Mouse (Mus musculus): ENCODE measurements at regions not wholly inside any gene's neighbourhood (a gene's known extent, or its start where the extent isn't known, plus 50 kb on each side); places are given as distances from the start of the nearest gene placed in this dataset.
A peak's percentile ranks its signal among the peaks of the same experiment; 100 is the strongest.
"Not testable (repeated sequence)": the region's sequence is repeated elsewhere in the genome, so short reads cannot be mapped to it uniquely, and the experiment has no call there.

- H3K9ac ChIP-seq, result no peak overlapping the region
- no peak overlapping the region for H3K27ac ChIP-seq
- no peak for ATAC-seq (ENCODE audit: low FRiP score, low read depth)
- no peak overlapping the region for H3K4me2 ChIP-seq (replicated peaks)
- WGBS, result 60% methylated on average over 6 of the region's 6 CpGs
- no peaks in the 10 kb centered on the region for H3K36me3 ChIP-seq
- no peaks in the 10 kb centered on the region for H3K9me3 ChIP-seq
- H3K4me1 ChIP-seq, result peaks cover 8% of the 10 kb centered on the region; the same call in 1 of the 2 replicates
- H3K27me3 ChIP-seq, result no peaks in the 10 kb centered on the region
- no peak overlapping the region for H3K4me3 ChIP-seq
These were observed 135.3 kb upstream of the Tas2r119 start for GRCm38 (mm10) chr15:32041764-32042163.

DNA sequence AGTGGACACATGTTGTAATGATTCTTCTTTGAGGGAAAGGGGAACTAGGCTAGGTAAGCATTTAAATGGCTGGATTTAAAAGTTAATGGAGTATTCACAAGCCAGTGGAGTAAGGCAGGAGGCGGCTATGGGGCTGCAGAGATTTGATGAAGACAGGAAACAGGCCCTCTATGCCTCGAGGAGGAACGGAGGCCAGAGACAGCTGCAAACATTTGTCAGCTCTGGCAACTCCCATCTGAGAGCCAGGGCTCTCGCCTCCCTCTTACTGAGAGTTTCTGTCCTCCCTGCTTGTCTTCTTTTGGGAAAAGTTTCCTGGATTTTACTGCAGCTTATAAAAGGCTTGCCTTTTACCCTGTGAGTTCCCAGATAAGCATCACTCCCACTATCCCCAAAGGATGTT is 134.9 kb upstream of the Tas2r119 start:
- Histone ChIP-seq H3K27ac (no peak overlapping the region), H3K4me3 (no peak overlapping the region), H3K4me2 (replicated peaks) (no peak overlapping the region), H3K36me3 (no peaks in the 10 kb centered on the region), H3K27me3 (no peaks in the 10 kb centered on the region), H3K9ac (no peak overlapping the region), H3K9me3 (no peaks in the 10 kb centered on the region), H3K4me1 (peaks cover 8% of the 10 kb centered on the region; the same call in 1 of the 2 replicates)
- ATAC-seq (ENCODE audit: low FRiP score, low read depth), result peak; percentile 57; the same call in 1 of the 2 replicates
- WGBS, result 8% methylated on average over 4 of the region's 4 CpGs

- Histone ChIP-seq H3K9ac (no peak overlapping the region), H3K4me1 (peaks cover 8% of the 10 kb centered on the region; the same call in 1 of the 2 replicates), H3K9me3 (no peaks in the 10 kb centered on the region), H3K4me2 (replicated peaks) (no peak overlapping the region), H3K27me3 (no peaks in the 10 kb centered on the region), H3K36me3 (no peaks in the 10 kb centered on the region), H3K27ac (peak overlapping the region; percentile 44; the same call in 1 of the 2 replicates), H3K4me3 (no peak overlapping the region)
- ATAC-seq (ENCODE audit: low FRiP score, low read depth), result no peak
- 71% methylated on average over 1 of the region's 1 CpGs for WGBS
These were observed 134.5 kb upstream of the Tas2r119 start for GRCm38 (mm10) chr15:32042589-32042988.

GRCm38 (mm10) chr15:32043207-32043606 is 133.9 kb upstream of the Tas2r119 start:
- Histone ChIP-seq H3K9ac (no peak overlapping the region), H3K4me3 (no peak overlapping the region), H3K4me1 (peaks cover 8% of the 10 kb centered on the region; the same call in 1 of the 2 replicates), H3K27ac (no peak overlapping the region; the same call in 1 of the 2 replicates), H3K36me3 (no peaks in the 10 kb centered on the region), H3K9me3 (no peaks in the 10 kb centered on the region), H3K27me3 (no peaks in the 10 kb centered on the region), H3K4me2 (replicated peaks) (no peak overlapping the region)
- no peak for ATAC-seq (ENCODE audit: low FRiP score, low read depth)

DNA sequence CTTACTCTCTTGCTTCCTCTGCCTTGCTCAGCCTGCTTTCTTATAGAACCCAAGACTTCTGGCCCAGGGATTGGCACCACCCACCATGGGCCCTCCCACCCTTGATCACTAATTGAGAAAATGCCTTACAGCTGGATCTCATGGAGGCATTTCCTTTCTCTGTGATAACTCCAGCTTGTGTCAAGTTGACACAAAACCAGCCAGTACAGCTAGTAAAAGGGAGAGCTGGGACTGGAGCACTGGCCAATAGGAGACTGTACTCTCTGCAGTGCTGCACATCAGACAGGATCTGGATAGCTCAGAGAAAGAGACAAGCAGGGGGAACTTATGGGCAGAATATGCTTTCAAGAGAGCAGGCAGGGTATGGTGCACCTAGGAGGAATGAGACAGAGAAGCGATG is 133.4 kb upstream of the Tas2r119 start:
- WGBS, result 94% methylated on average over 1 of the region's 1 CpGs
- H3K36me3 ChIP-seq; H3K4me1 ChIP-seq; H3K27ac ChIP-seq; H3K27me3 ChIP-seq; H3K9ac ChIP-seq; H3K4me3 ChIP-seq; H3K4me2 ChIP-seq (replicated peaks); ATAC-seq (ENCODE audit: low FRiP score, low read depth); H3K9me3 ChIP-seq: not testable (repeated sequence)

- Histone ChIP-seq H3K9me3 (no peaks in the 10 kb centered on the region), H3K36me3 (no peaks in the 10 kb centered on the region), H3K4me3 (no peak overlapping the region), H3K4me2 (replicated peaks) (no peak overlapping the region), H3K27me3 (no peaks in the 10 kb centered on the region), H3K9ac (no peak overlapping the region), H3K4me1 (no peaks in the 10 kb centered on the region), H3K27ac (no peak overlapping the region)
- WGBS, result 45% methylated on average over 5 of the region's 5 CpGs
- no peak for ATAC-seq (ENCODE audit: low FRiP score, low read depth)
These were observed 128.3 kb upstream of the Tas2r119 start for GRCm38 (mm10) chr15:32048836-32049235.

GRCm38 (mm10) chr15:32061573-32061972 is 115.5 kb upstream of the Tas2r119 start:
- H3K9ac ChIP-seq, result no peak overlapping the region
- H3K36me3 ChIP-seq, result no peaks in the 10 kb centered on the region
- ATAC-seq (ENCODE audit: low FRiP score, low read depth), result no peak
- H3K9me3 ChIP-seq, result no peaks in the 10 kb centered on the region
- no peak overlapping the region for H3K4me2 ChIP-seq (replicated peaks)
- no peaks in the 10 kb centered on the region for H3K27me3 ChIP-seq
- no peaks in the 10 kb centered on the region for H3K4me1 ChIP-seq
- 83% methylated on average over 4 of the region's 4 CpGs for WGBS
- H3K4me3 ChIP-seq, result no peak overlapping the region
- no peak overlapping the region for H3K27ac ChIP-seq

DNA sequence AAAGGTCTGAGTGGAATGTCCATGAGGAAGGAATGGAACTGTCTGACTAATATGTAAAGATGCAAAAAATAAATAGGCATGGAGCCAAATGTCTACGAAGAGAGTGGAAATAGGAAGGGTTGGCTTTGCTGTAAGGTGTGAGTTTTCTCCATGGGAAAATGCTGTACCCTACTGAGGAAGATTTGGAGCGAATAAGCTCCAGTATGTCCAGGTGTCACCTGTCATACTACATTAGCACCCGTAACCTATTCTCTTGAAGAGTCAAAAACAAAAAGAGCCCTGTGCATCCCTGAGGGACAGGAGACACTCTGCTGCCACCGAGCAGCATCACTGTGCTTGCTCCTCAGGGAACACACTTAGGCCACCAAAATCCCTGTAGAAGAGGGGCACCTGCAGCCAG is 95.0 kb upstream of the Tas2r119 start:
- no peak overlapping the region for H3K9ac ChIP-seq
- 84% methylated on average over 4 of the region's 4 CpGs for WGBS
- no peak for ATAC-seq (ENCODE audit: low FRiP score, low read depth)
- H3K36me3 ChIP-seq, result no peaks in the 10 kb centered on the region
- no peaks in the 10 kb centered on the region for H3K9me3 ChIP-seq
- no peak overlapping the region for H3K4me3 ChIP-seq
- no peak overlapping the region for H3K4me2 ChIP-seq (replicated peaks)
- no peaks in the 10 kb centered on the region for H3K27me3 ChIP-seq
- peaks cover 22% of the 10 kb centered on the region for H3K4me1 ChIP-seq
- H3K27ac ChIP-seq, result no peak overlapping the region

DNA sequence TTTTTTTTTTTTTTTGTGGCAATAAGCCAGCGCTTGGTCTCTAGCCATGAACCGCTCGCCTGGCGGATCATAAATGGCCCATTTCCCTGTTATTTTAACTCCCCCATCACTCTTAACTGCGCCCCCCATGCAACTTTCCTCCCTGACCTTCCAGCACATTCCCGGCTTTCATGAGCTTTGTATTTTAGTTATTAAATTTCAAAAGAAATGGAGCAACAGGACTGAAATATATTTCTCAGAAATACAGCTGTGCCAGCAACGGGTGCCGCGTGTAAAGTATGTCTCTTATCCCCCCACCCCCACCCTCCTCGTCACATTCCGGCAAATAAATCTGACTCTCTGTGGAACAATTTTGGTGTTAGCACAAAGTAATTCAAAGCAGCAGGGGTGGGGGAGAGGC is 83.2 kb upstream of the Tas2r119 start:
- H3K27ac ChIP-seq, result no peak overlapping the region
- no peak overlapping the region for H3K9ac ChIP-seq
- peaks cover 14% of the 10 kb centered on the region for H3K4me1 ChIP-seq
- peak overlapping the region; percentile 46 for H3K4me2 ChIP-seq (replicated peaks)
- peak; percentile 87 for ATAC-seq (ENCODE audit: low FRiP score, low read depth)
- H3K27me3 ChIP-seq, result peaks cover 10% of the 10 kb centered on the region; the same call in 1 of the 2 replicates
- H3K36me3 ChIP-seq, result no peaks in the 10 kb centered on the region
- no peaks in the 10 kb centered on the region for H3K9me3 ChIP-seq
- 23% methylated on average over 11 of the region's 11 CpGs for WGBS
- 0 out of 2 replicates have a peak overlapping the region, but pooled peaks have one; percentile 2 for H3K4me3 ChIP-seq

- H3K27ac ChIP-seq, result no peak overlapping the region
- H3K4me1 ChIP-seq, result peaks cover 14% of the 10 kb centered on the region
- WGBS, result 100% methylated on average over 1 of the region's 1 CpGs
- H3K36me3 ChIP-seq, result no peaks in the 10 kb centered on the region
- no peak overlapping the region for H3K4me3 ChIP-seq
- no peak for ATAC-seq (ENCODE audit: low FRiP score, low read depth)
- no peaks in the 10 kb centered on the region for H3K9me3 ChIP-seq
- no peak overlapping the region for H3K9ac ChIP-seq
- no peak overlapping the region for H3K4me2 ChIP-seq (replicated peaks)
- peaks cover 10% of the 10 kb centered on the region; the same call in 1 of the 2 replicates for H3K27me3 ChIP-seq
These were observed 81.5 kb upstream of the Tas2r119 start for GRCm38 (mm10) chr15:32095554-32095953.

GRCm38 (mm10) chr15:32110659-32111058 is 66.4 kb upstream of the Tas2r119 start:
- no peaks in the 10 kb centered on the region for H3K4me1 ChIP-seq
- 87% methylated on average over 2 of the region's 2 CpGs for WGBS
- no peak overlapping the region for H3K4me3 ChIP-seq
- no peaks in the 10 kb centered on the region for H3K36me3 ChIP-seq
- H3K4me2 ChIP-seq (replicated peaks), result no peak overlapping the region
- no peak for ATAC-seq (ENCODE audit: low FRiP score, low read depth)
- H3K9me3 ChIP-seq, result no peaks in the 10 kb centered on the region
- H3K27ac ChIP-seq, result no peak overlapping the region
- H3K27me3 ChIP-seq, result no peaks in the 10 kb centered on the region
- H3K9ac ChIP-seq, result no peak overlapping the region

All from limb, embryonic 13.5 days (tissue).